Mouse (Mus musculus) forebrain, embryonic 11.5 days (tissue): Measurements from ENCODE around the gene Arl4d. TPM values are rescaled to one million over a fixed set of nuclear protein-coding genes. Genes with fewer than 3 reads are reported as not detected.

Source experiments
- ATAC-seq: fragments of 200-750 bp; cut with Nextera tagmentation; replicated peaks from 2 replicates; pipeline ENCODE4 v1.8.0; 2017; ENCODE audit warnings: moderate TSS enrichment; ENCODE audit not compliant: low FRiP score
- DNase-seq: peaks from one replicate; pipeline ENCODE4 v3.0.0-alpha.2; 2017; ENCODE audit warnings: low spot score
- H3K27ac ChIP-seq: fragments of 300-500 bp; sonication (generic); 2 replicates; pipeline ENCODE4 v1.5.1; 2014; ENCODE audit warnings: low read depth, low read length
- H3K27me3 ChIP-seq: fragments of 300-500 bp; sonication (generic); 2 replicates; pipeline ENCODE4 v1.6.1; 2014; ENCODE audit warnings: mild to moderate bottlenecking, low read length, mixed read lengths; ENCODE audit not compliant: control insufficient read depth, insufficient read depth
- H3K36me3 ChIP-seq: fragments of 300-500 bp; sonication (generic); 2 replicates; pipeline ENCODE4 v1.6.1; 2014; ENCODE audit warnings: mild to moderate bottlenecking, low read length, moderate library complexity, mixed read lengths; ENCODE audit not compliant: control insufficient read depth, insufficient read depth
- H3K4me1 ChIP-seq: fragments of 300-500 bp; sonication (generic); replicated peaks from 2 replicates; pipeline ENCODE4 v1.6.1; 2014; ENCODE audit warnings: low read length, mixed read lengths; ENCODE audit not compliant: control insufficient read depth, insufficient read depth
- H3K4me2 ChIP-seq: fragments of 300-500 bp; sonication (generic); 2 replicates; pipeline ENCODE4 v1.6.1; 2014; ENCODE audit warnings: low read depth, mild to moderate bottlenecking, low read length, moderate library complexity, mixed read lengths; ENCODE audit not compliant: severe bottlenecking
- H3K4me3 ChIP-seq: fragments of 300-500 bp; sonication (generic); 2 replicates; pipeline ENCODE4 v1.5.1; 2014; ENCODE audit warnings: low read depth, low read length
- H3K9ac ChIP-seq: fragments of 300-500 bp; sonication (generic); 2 replicates; pipeline ENCODE4 v1.6.1; 2014; ENCODE audit warnings: low read length
- H3K9me3 ChIP-seq: fragments of 300-500 bp; sonication (generic); 2 replicates; pipeline ENCODE4 v1.6.1; 2016; ENCODE audit warnings: low read length, mixed read lengths; ENCODE audit not compliant: control insufficient read depth
- WGBS: fragments of 180-500 bp; shearing (Covaris S2); extraction: QIAGEN DNeasy Blood & Tissue Kit; methylation state at CpG from one replicate; pipeline ENCODE4 v1.1.7; 2014; 5-methylcytosine and 5-hydroxymethylcytosine counted together
- polyA plus RNA-seq: library from polyadenylated mRNA; unstranded; fragments of >200 nt; fragmentation: Nextera tagmentation; extraction: Ambion mirVana; gene quantifications from 2 replicates; pipeline ENCODE4 v1.2.1, GENCODE M21; 2014

Gene Arl4d
- polyA plus RNA-seq, 1 experiment from 2014 or later: 8.0 TPM

GRCm38 (mm10) chr11:101708482-101708881 is 43.1 kb downstream of the Arl4d start:
- Histone ChIP-seq H3K4me3 (no peak overlapping the region), H3K4me1 (no peaks in the 10 kb centered on the region), H3K4me2 (no peak overlapping the region), H3K27me3 (no peaks in the 10 kb centered on the region), H3K9ac (no peak overlapping the region), H3K36me3 (no peaks in the 10 kb centered on the region), H3K9me3 (no peaks in the 10 kb centered on the region), H3K27ac (no peak overlapping the region)
- WGBS: 67% methylated on average over 5 of the region's 5 CpGs
- ATAC-seq (no peak), DNase-seq (no peak)

GRCm38 (mm10) chr11:101712811-101713210 is 47.5 kb downstream of the Arl4d start:
- WGBS: 87% methylated on average over 9 of the region's 9 CpGs
- no peaks in the 10 kb centered on the region for H3K36me3 ChIP-seq

DNA sequence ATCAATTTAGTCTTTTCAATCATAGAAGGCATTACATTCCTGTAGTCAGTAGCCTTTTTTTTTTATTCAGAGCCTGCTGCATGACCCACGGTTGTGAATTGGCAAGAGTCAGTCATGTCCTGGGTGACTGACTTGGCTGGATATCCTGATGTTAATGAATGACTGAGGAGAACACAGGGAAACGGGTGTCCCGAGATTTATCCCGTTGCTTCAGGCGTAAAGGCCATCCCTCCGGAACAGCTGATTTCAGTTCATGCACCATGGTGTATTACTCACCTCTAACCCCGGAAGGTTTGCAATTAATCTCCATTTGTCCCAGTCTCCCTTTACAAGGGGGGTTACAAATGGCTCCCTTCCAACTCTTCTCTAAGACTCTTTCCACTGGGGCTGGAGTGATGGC is 48.7 kb downstream of the Arl4d start:
- DNase-seq (no peak), ATAC-seq (no peak)
- Histone ChIP-seq H3K4me3 (no peak overlapping the region), H3K4me2 (no peak overlapping the region), H3K9me3 (no peaks in the 10 kb centered on the region), H3K36me3 (no peaks in the 10 kb centered on the region), H3K4me1 (no peaks in the 10 kb centered on the region), H3K27me3 (no peaks in the 10 kb centered on the region), H3K27ac (no peak overlapping the region), H3K9ac (no peak overlapping the region)
- 85% methylated on average over 7 of the region's 7 CpGs for WGBS

More at GRCm38 (mm10) chr11:101712811-101713210, 47.5 kb downstream of the Arl4d start:
- Histone ChIP-seq H3K9me3 (no peaks in the 10 kb centered on the region), H3K9ac (no peak overlapping the region), H3K27me3 (no peaks in the 10 kb centered on the region), H3K4me3 (no peak overlapping the region), H3K4me1 (no peaks in the 10 kb centered on the region), H3K27ac (no peak overlapping the region), H3K4me2 (no peak overlapping the region)
- ATAC-seq: no peak
- no peak for DNase-seq

Other genes starting within 250 kb of the Arl4d start
- 101 and 111 TPM in 2 replicates for gene Aarsd1, start 247.9 kb upstream of the Arl4d start, polyA plus RNA-seq
- gene Gm27029, start 240.7 kb upstream of the Arl4d start, polyA plus RNA-seq: 8.2 and 9.5 TPM in 2 replicates
- gene Rundc1, start 240.5 kb upstream of the Arl4d start, polyA plus RNA-seq: 22.5 and 24.5 TPM in 2 replicates
- gene Ptges3l, start 240.2 kb upstream of the Arl4d start, polyA plus RNA-seq: 1.6 and 2.7 TPM in 2 replicates
- gene Rpl27, start 223.2 kb upstream of the Arl4d start, polyA plus RNA-seq: 370 and 424 TPM in 2 replicates
- 3.8 and 3.9 TPM in 2 replicates for gene Ifi35, start 217.1 kb upstream of the Arl4d start, polyA plus RNA-seq
- 43.5 and 49.0 TPM in 2 replicates for gene Rnd2, start 200.5 kb upstream of the Arl4d start, polyA plus RNA-seq
- 47.0 and 51.4 TPM in 2 replicates for gene Vat1, start 199.3 kb upstream of the Arl4d start, polyA plus RNA-seq
- 27.8 and 32.1 TPM in 2 replicates for gene Brca1, start 113.6 kb upstream of the Arl4d start, polyA plus RNA-seq
- 96.0 and 97.1 TPM in 2 replicates for gene Nbr1, start 113.4 kb upstream of the Arl4d start, polyA plus RNA-seq
- gene Tmem106a, start 83.3 kb upstream of the Arl4d start, polyA plus RNA-seq: 3.0 and 3.3 TPM in 2 replicates
- 0.44 TPM in 1 of 2 replicates, not detected in the other for gene Gm11634, start 66.3 kb upstream of the Arl4d start, polyA plus RNA-seq
- gene Rdm1, start 38.3 kb upstream of the Arl4d start, polyA plus RNA-seq: 45.6 and 50.7 TPM in 2 replicates
- gene Dhx8, start 67.4 kb downstream of the Arl4d start, polyA plus RNA-seq: 43.6 and 46.4 TPM in 2 replicates
- gene Etv4, start 119.8 kb downstream of the Arl4d start, polyA plus RNA-seq: 7.6 and 10.4 TPM in 2 replicates
- gene Meox1, start 228.8 kb downstream of the Arl4d start, polyA plus RNA-seq: 0.21 TPM in 1 of 2 replicates, not detected in the other